Mouse (Mus musculus): ENCODE measurements around the gene Zfp235. TPM values are rescaled to one million over a fixed set of nuclear protein-coding genes. Genes with fewer than 3 reads are reported as not detected.

Gene Zfp235
- polyA plus RNA-seq, 1 experiment from 2014 or later, result 18.3 TPM

- Histone ChIP-seq H3K27ac (no peak overlapping the region), H3K4me1 (no peaks in the 10 kb centered on the region), H3K36me3 (peaks cover 48% of the 10 kb centered on the region), H3K27me3 (no peaks in the 10 kb centered on the region), H3K4me2 (replicated peaks) (no peak overlapping the region), H3K4me3 (no peak overlapping the region), H3K9me3 (no peaks in the 10 kb centered on the region), H3K9ac (no peak overlapping the region)
- WGBS, result 89% methylated on average over 6 of the region's 6 CpGs
- ATAC-seq (ENCODE audit: insufficient number of reproducible peaks, insufficient read depth, low FRiP score, low TSS enrichment), result no peak
Observed at GRCm38 (mm10) chr7:24142566-24142965, 8.6 kb downstream of the Zfp235 start.

DNA sequence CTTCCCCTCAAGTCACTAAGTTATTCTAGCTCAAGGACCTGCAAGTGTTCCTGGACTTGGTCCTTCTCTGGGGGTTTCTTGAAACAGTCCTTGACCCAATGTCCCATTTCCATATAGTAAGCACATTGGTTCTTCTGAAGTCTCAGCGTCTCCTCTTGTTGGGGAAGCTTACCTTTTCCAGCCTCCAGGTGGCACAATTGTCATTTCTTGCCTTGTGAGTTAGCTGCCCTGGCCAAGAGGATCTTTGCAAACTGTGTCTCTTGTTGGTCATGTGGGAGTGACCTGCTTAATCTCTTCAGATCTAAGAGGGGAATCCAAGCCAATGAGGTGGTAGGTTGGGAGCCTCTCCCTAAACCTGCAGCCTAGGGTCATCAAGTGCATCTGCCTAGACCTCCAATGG, 19.3 kb downstream of the Zfp235 start:
- H3K9ac ChIP-seq, result no peak overlapping the region

GRCm38 (mm10) chr7:24172191-24172590, 38.2 kb downstream of the Zfp235 start:
- no peak for ATAC-seq (ENCODE audit: insufficient number of reproducible peaks, insufficient read depth, low FRiP score, low TSS enrichment)
- 64% methylated on average over 4 of the region's 4 CpGs for WGBS
- H3K4me3 ChIP-seq, result no peak overlapping the region
- H3K4me1 ChIP-seq, result no peaks in the 10 kb centered on the region
- H3K9me3 ChIP-seq, result no peaks in the 10 kb centered on the region
- H3K9ac ChIP-seq, result no peak overlapping the region
- no peak overlapping the region for H3K4me2 ChIP-seq (replicated peaks)
- H3K36me3 ChIP-seq, result no peaks in the 10 kb centered on the region
- no peaks in the 10 kb centered on the region for H3K27me3 ChIP-seq
- H3K27ac ChIP-seq, result no peak overlapping the region

More for the DNA sequence above, 19.3 kb downstream of the Zfp235 start:
- H3K4me3 ChIP-seq, result no peak overlapping the region
- H3K36me3 ChIP-seq, result no peaks in the 10 kb centered on the region
- no peaks in the 10 kb centered on the region for H3K27me3 ChIP-seq
- no peak overlapping the region for H3K27ac ChIP-seq
- no peaks in the 10 kb centered on the region for H3K9me3 ChIP-seq
- 8% methylated on average over 1 of the region's 1 CpGs for WGBS
- no peak for ATAC-seq (ENCODE audit: insufficient number of reproducible peaks, insufficient read depth, low FRiP score, low TSS enrichment)
- H3K4me2 ChIP-seq (replicated peaks), result no peak overlapping the region
- H3K4me1 ChIP-seq, result no peaks in the 10 kb centered on the region

DNA sequence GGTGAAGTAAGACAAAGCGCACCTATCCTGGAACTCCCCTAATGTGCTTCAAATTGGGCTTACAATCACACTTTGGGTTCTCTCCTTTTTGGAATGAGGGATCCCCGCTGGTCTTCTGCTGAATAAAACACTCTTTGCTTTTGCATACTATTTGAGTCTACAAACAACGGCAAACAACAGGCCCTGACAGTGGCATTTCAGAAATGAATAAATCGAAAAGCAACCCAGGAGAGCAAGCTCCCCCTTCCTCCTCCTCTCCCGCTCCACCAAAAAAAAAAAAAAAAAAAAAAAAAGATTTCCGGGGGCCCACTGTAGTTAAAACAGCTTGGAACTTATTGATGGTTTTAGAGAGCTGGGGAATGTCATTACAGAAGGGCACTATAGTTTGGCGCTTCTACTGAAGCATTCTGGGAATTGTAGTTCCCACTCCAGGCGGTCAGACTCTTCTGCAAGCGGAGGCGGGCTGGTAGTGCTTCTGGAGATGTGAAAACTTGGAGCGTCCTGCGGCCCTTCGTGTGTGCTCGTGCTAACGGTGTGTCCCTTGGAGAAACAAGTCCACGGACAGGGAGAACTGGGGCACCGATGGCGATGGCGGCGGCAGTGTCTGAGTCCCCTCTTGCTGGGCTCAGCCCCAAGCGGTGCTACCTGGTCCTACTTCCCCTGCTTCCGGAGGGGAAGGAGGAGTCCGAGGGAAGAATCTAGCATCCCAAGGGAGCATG, 40.8 kb downstream of the Zfp235 start, which contains the start of gene Zfp114:
Gene Zfp114, plus strand, starts transcription at position 443 of the 719 bp plus-strand sequence.
- peak within 1 kb of the TSS; percentile 62 for H3K9ac ChIP-seq
- peak; percentile 82 for ATAC-seq (ENCODE audit: insufficient number of reproducible peaks, insufficient read depth, low FRiP score, low TSS enrichment)
- H3K4me2 ChIP-seq (replicated peaks), result peak within 1 kb of the TSS; percentile 51
- no peaks in the 10 kb centered on the region for H3K27me3 ChIP-seq
- H3K27ac ChIP-seq, result peak within 1 kb of the TSS; percentile 60; the same call in 1 of the 2 replicates
- peak within 1 kb of the TSS; percentile 51 for H3K4me3 ChIP-seq
- H3K36me3 ChIP-seq, result no peaks in the 10 kb centered on the region
- H3K4me1 ChIP-seq, result no peaks in the 10 kb centered on the region
- no peaks in the 10 kb centered on the region for H3K9me3 ChIP-seq
- WGBS, result 12% methylated on average over 23 of the region's 23 CpGs

- Histone ChIP-seq H3K27ac (no peak overlapping the region), H3K9ac (peak overlapping the region; percentile 62), H3K27me3 (no peaks in the 10 kb centered on the region), H3K4me1 (no peaks in the 10 kb centered on the region), H3K9me3 (no peaks in the 10 kb centered on the region), H3K36me3 (no peaks in the 10 kb centered on the region), H3K4me3 (peak overlapping the region; percentile 51), H3K4me2 (replicated peaks) (peak overlapping the region; percentile 51)
- no peak for ATAC-seq (ENCODE audit: insufficient number of reproducible peaks, insufficient read depth, low FRiP score, low TSS enrichment)
- 55% methylated on average over 6 of the region's 6 CpGs for WGBS
Observed at GRCm38 (mm10) chr7:24175337-24175711, 41.4 kb downstream of the Zfp235 start.

DNA sequence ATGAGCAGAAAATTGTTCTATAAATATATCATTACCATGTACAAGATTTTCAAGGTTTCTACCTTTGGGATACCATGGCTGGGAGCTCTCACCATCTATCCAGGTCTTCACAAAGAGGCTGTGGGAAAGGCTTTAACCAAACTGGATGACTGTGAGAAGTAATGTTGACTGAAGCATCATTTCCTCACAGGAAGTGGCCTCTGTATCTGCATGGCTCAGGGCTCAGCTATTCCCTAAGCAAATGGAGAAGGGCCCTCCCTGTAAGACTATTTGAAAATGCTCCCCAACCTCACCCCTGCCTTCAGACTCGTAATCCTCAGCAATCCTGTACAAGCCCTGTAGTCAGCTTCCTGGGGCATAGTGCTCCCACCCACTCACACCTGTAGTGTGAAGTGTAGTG, 53.6 kb downstream of the Zfp235 start:
- Histone ChIP-seq H3K4me2 (replicated peaks) (no peak overlapping the region), H3K9me3 (no peaks in the 10 kb centered on the region), H3K36me3 (no peaks in the 10 kb centered on the region), H3K27me3 (no peaks in the 10 kb centered on the region), H3K27ac (no peak overlapping the region), H3K4me1 (no peaks in the 10 kb centered on the region), H3K4me3 (no peak overlapping the region), H3K9ac (no peak overlapping the region)
- WGBS, result 61% methylated on average over 1 of the region's 1 CpGs
- ATAC-seq (ENCODE audit: insufficient number of reproducible peaks, insufficient read depth, low FRiP score, low TSS enrichment), result no peak

- Histone ChIP-seq H3K36me3 (peaks cover 10% of the 10 kb centered on the region), H3K9ac (no peak overlapping the region), H3K9me3 (0 out of 2 replicates have a peak, but pooled peaks cover 5% of the 10 kb centered on the region), H3K27ac (no peak overlapping the region), H3K4me2 (replicated peaks) (no peak overlapping the region), H3K27me3 (no peaks in the 10 kb centered on the region), H3K4me1 (no peaks in the 10 kb centered on the region), H3K4me3 (no peak overlapping the region)
- 62% methylated on average over 4 of the region's 4 CpGs for WGBS
- no peak for ATAC-seq (ENCODE audit: insufficient number of reproducible peaks, insufficient read depth, low FRiP score, low TSS enrichment)
Observed at GRCm38 (mm10) chr7:24188901-24189570, 55.1 kb downstream of the Zfp235 start.

- Histone ChIP-seq H3K4me1 (no peaks in the 10 kb centered on the region), H3K27ac (no peak overlapping the region), H3K9me3 (0 out of 2 replicates have a peak, but pooled peaks cover 6% of the 10 kb centered on the region), H3K36me3 (peaks cover 15% of the 10 kb centered on the region), H3K4me3 (no peak overlapping the region), H3K4me2 (replicated peaks) (no peak overlapping the region), H3K9ac (no peak overlapping the region), H3K27me3 (no peaks in the 10 kb centered on the region)
- no peak for ATAC-seq (ENCODE audit: insufficient number of reproducible peaks, insufficient read depth, low FRiP score, low TSS enrichment)
- WGBS, result 83% methylated on average over 5 of the region's 5 CpGs
Observed at GRCm38 (mm10) chr7:24189571-24189944, 55.6 kb downstream of the Zfp235 start.

GRCm38 (mm10) chr7:24191361-24191760, 57.4 kb downstream of the Zfp235 start:
- no peak overlapping the region for H3K4me2 ChIP-seq (replicated peaks)
- H3K4me3 ChIP-seq, result no peak overlapping the region
- H3K4me1 ChIP-seq, result no peaks in the 10 kb centered on the region
- ATAC-seq (ENCODE audit: insufficient number of reproducible peaks, insufficient read depth, low FRiP score, low TSS enrichment), result no peak
- H3K27me3 ChIP-seq, result no peaks in the 10 kb centered on the region
- H3K27ac ChIP-seq, result no peak overlapping the region
- H3K9me3 ChIP-seq, result 0 out of 2 replicates have a peak, but pooled peaks cover 6% of the 10 kb centered on the region
- WGBS, result 91% methylated on average over 2 of the region's 2 CpGs
- peaks cover 18% of the 10 kb centered on the region for H3K36me3 ChIP-seq
- H3K9ac ChIP-seq, result no peak overlapping the region

Other genes starting within 250 kb of the Zfp235 start
- gene Vmn1r178, start 242.2 kb upstream of the Zfp235 start, polyA plus RNA-seq (2016; fragmentation: Nextera tagmentation; extraction: Ambion mirVana), result not detected in 2 replicates
- not detected in 2 replicates for gene Vmn1r179, start 207.2 kb upstream of the Zfp235 start, polyA plus RNA-seq (2016; fragmentation: Nextera tagmentation; extraction: Ambion mirVana)
- not detected in 2 replicates for gene Vmn1r180, start 183.5 kb upstream of the Zfp235 start, polyA plus RNA-seq (2016; fragmentation: Nextera tagmentation; extraction: Ambion mirVana)
- gene Vmn1r181, start 159.6 kb upstream of the Zfp235 start, polyA plus RNA-seq (2016; fragmentation: Nextera tagmentation; extraction: Ambion mirVana), result not detected in 2 replicates
- gene V1rd19, start 132.5 kb upstream of the Zfp235 start, polyA plus RNA-seq (2016; fragmentation: Nextera tagmentation; extraction: Ambion mirVana), result not detected in 2 replicates
- not detected in 2 replicates for gene Vmn1r183, start 80.9 kb upstream of the Zfp235 start, polyA plus RNA-seq (2016; fragmentation: Nextera tagmentation; extraction: Ambion mirVana)
- gene Zfp180, start 52.2 kb upstream of the Zfp235 start, polyA plus RNA-seq (2016; fragmentation: Nextera tagmentation; extraction: Ambion mirVana), result 27.4 and 27.7 TPM in 2 replicates
- gene Zfp112, start 21.9 kb upstream of the Zfp235 start, polyA plus RNA-seq (2016; fragmentation: Nextera tagmentation; extraction: Ambion mirVana), result 9.1 and 9.8 TPM in 2 replicates
- gene Zfp114, start 40.9 kb downstream of the Zfp235 start, polyA plus RNA-seq (2016; fragmentation: Nextera tagmentation; extraction: Ambion mirVana), result 7.5 and 7.6 TPM in 2 replicates
- 10.1 and 11.3 TPM in 2 replicates for gene Zfp111, start 77.3 kb downstream of the Zfp235 start, polyA plus RNA-seq (2016; fragmentation: Nextera tagmentation; extraction: Ambion mirVana)
- 5.9 and 6.6 TPM in 2 replicates for gene Zfp109, start 103.4 kb downstream of the Zfp235 start, polyA plus RNA-seq (2016; fragmentation: Nextera tagmentation; extraction: Ambion mirVana)
- 5.3 and 5.6 TPM in 2 replicates for gene Zfp108, start 120.6 kb downstream of the Zfp235 start, polyA plus RNA-seq (2016; fragmentation: Nextera tagmentation; extraction: Ambion mirVana)
- 10.0 and 12.0 TPM in 2 replicates for gene Zfp93, start 136.3 kb downstream of the Zfp235 start, polyA plus RNA-seq (2016; fragmentation: Nextera tagmentation; extraction: Ambion mirVana)
- gene Zfp61, start 167.1 kb downstream of the Zfp235 start, polyA plus RNA-seq (2016; fragmentation: Nextera tagmentation; extraction: Ambion mirVana), result 57.7 and 63.1 TPM in 2 replicates
- 15.8 and 16.4 TPM in 2 replicates for gene Zfp94, start 182.5 kb downstream of the Zfp235 start, polyA plus RNA-seq (2016; fragmentation: Nextera tagmentation; extraction: Ambion mirVana)
- 0.26 TPM in 1 of 2 replicates, not detected in the other for gene Tescl, start 199.8 kb downstream of the Zfp235 start, polyA plus RNA-seq (2016; fragmentation: Nextera tagmentation; extraction: Ambion mirVana)
- not detected in 2 replicates for gene Lypd5, start 215.0 kb downstream of the Zfp235 start, polyA plus RNA-seq (2016; fragmentation: Nextera tagmentation; extraction: Ambion mirVana)
- gene Kcnn4, start 236.1 kb downstream of the Zfp235 start, polyA plus RNA-seq (2016; fragmentation: Nextera tagmentation; extraction: Ambion mirVana), result 2.0 and 2.7 TPM in 2 replicates

Measured in embryonic facial prominence, embryonic 12.5 days (tissue).